Mouse (Mus musculus): ENCODE measurements around the gene Crb3. TPM values are rescaled to one million over a fixed set of nuclear protein-coding genes. Genes with fewer than 3 reads are reported as not detected.

The Crb3 gene
- polyA plus RNA-seq, 1 experiment from 2014 or later = 2.4 TPM

DNA sequence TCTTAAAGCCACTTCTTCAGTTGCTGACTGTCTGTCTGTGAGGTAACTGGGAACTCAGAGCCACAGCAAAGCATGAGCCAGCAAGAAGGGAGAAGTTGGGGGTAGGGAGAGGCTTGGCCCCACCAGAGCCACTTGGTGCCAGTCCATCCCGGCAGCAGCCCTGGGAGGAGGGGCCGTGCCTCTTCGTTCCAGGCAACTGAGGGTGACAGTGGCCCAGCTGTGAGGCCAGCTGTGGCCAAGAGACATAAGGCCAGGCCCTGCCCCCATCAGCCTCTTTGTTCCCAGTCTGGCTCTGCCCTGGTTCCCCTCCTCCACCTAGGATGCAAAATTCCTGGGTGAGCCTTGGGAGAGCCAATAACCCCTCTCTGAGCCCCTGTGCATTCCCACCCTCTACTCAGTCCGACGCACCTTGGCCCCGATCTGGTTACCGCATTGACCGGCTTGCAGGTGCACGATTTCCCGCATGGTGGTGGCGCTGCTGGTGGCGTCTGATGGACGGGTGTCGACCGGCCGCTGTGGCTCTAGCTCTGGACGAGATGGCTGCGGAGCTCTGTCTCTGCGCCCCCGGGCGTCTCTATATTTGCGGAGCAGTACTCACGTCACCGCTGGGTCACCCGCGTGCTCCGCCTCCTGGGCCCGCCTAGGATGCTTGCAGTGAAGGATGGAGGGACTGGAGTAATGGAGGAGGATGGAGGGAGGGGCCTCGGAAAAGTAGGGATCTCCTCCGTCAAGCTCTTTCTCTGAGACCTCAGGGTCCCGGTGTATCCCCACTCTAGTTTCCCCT lies 28.3 kb downstream of the Crb3 start, which contains the start of gene Tubb4a:
Gene Tubb4a, minus strand, starts transcription at position 734 of the 784 bp plus-strand sequence.
- H3K36me3 ChIP-seq = no peaks in the 10 kb centered on the region
- peaks cover 49% of the 10 kb centered on the region for H3K27me3 ChIP-seq
- H3K9me3 ChIP-seq = no peaks in the 10 kb centered on the region
- no peak within 1 kb of the TSS for H3K27ac ChIP-seq
- peak; percentile 61; the same call in 1 of the 2 replicates for ATAC-seq (ENCODE audit: insufficient number of reproducible peaks, insufficient read depth, low FRiP score, low TSS enrichment, low read depth)
- H3K4me1 ChIP-seq (replicated peaks) = peaks cover 7% of the 10 kb centered on the region; the same call in 1 of the 2 replicates
- WGBS = 1% methylated on average over 31 of the region's 31 CpGs
- H3K4me2 ChIP-seq = peak within 1 kb of the TSS; percentile 63
- peak within 1 kb of the TSS; percentile 42 for H3K4me3 ChIP-seq (replicated peaks)
- peak within 1 kb of the TSS; percentile 50 for H3K9ac ChIP-seq (replicated peaks)

DNA sequence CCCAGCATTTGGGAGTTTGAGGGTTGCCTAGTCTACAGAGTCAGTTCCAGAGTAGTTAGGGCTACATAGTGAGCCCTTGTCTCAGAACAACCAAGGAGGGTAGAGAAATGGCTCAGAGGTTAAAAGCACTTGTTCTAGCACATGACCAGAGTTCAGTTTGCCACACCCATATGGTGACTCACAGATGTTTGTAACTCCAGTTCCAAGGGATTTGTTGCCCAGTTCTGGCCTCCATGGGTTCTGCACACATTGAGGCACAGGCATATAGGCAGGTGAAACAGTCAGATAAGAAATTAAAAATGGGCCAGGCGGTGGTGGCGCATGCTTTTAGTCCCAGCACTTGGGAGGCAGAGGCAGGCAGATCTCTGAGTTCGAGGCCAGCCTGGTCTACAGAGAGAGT lies 35.3 kb downstream of the Crb3 start:
- Histone ChIP-seq H3K4me1 (replicated peaks) (peaks cover 10% of the 10 kb centered on the region; the same call in 1 of the 2 replicates), H3K27ac (no peak overlapping the region), H3K4me3 (replicated peaks) (no peak overlapping the region), H3K4me2 (no peak overlapping the region), H3K9ac (replicated peaks) (no peak overlapping the region), H3K36me3 (no peaks in the 10 kb centered on the region), H3K27me3 (peaks cover 28% of the 10 kb centered on the region), H3K9me3 (no peaks in the 10 kb centered on the region)
- ATAC-seq (ENCODE audit: insufficient number of reproducible peaks, insufficient read depth, low FRiP score, low TSS enrichment, low read depth) = no peak
- 95% methylated on average over 3 of the region's 3 CpGs for WGBS

DNA sequence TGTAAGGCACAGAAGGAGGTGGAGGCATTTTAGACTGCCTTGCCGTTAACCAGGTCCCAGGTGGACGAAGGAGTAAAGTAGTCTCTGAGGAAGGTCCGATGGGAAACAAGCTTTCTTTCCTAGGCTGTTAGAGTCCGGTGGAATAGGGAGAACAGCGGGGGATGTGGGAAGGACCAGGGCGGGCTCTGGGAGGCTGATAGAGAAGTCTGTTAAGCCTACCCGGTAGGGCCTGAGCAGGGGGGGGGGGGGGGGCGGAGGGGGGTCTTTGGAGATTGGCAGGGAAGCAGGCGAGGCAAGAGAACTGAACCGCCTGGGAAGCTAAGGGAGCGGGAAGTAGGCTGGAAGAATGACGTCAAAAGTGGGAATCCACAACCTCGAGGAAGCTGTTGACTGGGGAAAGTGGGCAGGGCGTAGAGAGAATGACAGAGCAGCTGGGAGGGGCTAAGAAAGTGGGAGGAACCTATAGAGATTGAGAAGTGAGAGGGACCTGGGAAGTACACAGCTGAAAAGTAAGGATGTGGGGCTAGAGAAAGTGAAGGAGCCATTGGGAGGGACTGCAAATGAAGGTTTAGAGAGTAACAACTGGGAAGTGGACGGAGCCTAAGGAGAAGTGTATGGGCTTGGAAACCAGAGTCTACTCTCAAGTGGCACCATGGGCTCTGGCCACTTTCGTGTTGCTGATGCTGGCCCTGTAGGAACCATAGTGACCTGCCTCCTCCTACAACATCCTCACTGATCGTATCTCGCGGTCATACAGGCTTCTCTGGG lies 37.1 kb downstream of the Crb3 start:
- Histone ChIP-seq H3K27me3 (peaks cover 22% of the 10 kb centered on the region), H3K4me2 (peak overlapping the region; percentile 50), H3K9me3 (no peaks in the 10 kb centered on the region), H3K27ac (no peak overlapping the region), H3K4me3 (replicated peaks) (peak overlapping the region; percentile 16), H3K9ac (replicated peaks) (no peak overlapping the region), H3K36me3 (no peaks in the 10 kb centered on the region), H3K4me1 (replicated peaks) (peaks cover 10% of the 10 kb centered on the region; the same call in 1 of the 2 replicates)
- peak; percentile 76 for ATAC-seq (ENCODE audit: insufficient number of reproducible peaks, insufficient read depth, low FRiP score, low TSS enrichment, low read depth)
- 2% methylated on average over 18 of the region's 19 CpGs for WGBS

DNA sequence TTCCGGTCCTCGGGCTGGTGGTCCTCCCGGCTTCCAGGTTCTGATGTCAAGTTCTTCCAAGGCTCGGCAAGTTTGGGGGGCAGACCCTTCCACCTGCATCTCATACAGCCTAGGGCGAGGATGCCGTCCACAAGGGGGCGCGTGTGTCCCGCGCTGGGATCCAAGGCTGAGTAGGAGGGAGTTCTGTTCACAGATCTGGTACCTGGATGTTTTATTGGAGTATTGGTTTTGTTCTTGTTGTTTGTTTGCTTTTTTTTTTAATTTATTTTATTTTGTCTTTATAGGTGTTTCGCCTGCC lies 37.7 kb downstream of the Crb3 start:
- no peak overlapping the region for H3K27ac ChIP-seq
- under 1% methylated on average over 11 of the region's 11 CpGs for WGBS
- H3K4me1 ChIP-seq (replicated peaks) = peaks cover 10% of the 10 kb centered on the region; the same call in 1 of the 2 replicates
- ATAC-seq (ENCODE audit: insufficient number of reproducible peaks, insufficient read depth, low FRiP score, low TSS enrichment, low read depth) = peak; percentile 73
- peaks cover 22% of the 10 kb centered on the region for H3K27me3 ChIP-seq
- H3K4me2 ChIP-seq = peak overlapping the region; percentile 50
- H3K36me3 ChIP-seq = no peaks in the 10 kb centered on the region
- no peaks in the 10 kb centered on the region for H3K9me3 ChIP-seq
- 0 out of 2 replicates have a peak overlapping the region, but pooled peaks have one; percentile 16 for H3K4me3 ChIP-seq (replicated peaks)
- no peak overlapping the region for H3K9ac ChIP-seq (replicated peaks)

DNA sequence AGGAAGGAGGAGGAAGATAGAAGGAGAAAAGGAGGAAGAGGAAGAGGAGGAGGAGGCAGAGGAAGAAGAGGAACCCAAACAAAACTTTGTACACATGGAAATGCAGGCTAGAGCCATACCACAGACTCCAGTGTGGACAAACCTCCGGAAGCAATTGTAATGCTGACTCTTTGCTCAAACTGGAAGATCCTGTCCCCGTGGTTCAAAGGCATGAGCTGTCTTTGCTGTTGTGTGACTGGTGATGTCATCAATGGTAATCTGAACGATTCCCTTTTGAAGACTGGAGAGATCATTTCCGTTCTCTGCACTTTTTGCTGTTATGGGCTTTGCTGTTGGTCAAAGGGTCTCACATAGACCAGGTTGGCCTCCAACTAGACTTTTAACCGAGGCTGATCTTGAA lies 39.4 kb downstream of the Crb3 start:
- H3K36me3 ChIP-seq = no peaks in the 10 kb centered on the region
- H3K4me1 ChIP-seq (replicated peaks) = peaks cover 10% of the 10 kb centered on the region; the same call in 1 of the 2 replicates
- no peak overlapping the region for H3K4me2 ChIP-seq
- peaks cover 22% of the 10 kb centered on the region for H3K27me3 ChIP-seq
- ATAC-seq (ENCODE audit: insufficient number of reproducible peaks, insufficient read depth, low FRiP score, low TSS enrichment, low read depth) = no peak
- no peak overlapping the region for H3K27ac ChIP-seq
- no peak overlapping the region for H3K4me3 ChIP-seq (replicated peaks)
- no peaks in the 10 kb centered on the region for H3K9me3 ChIP-seq
- no peak overlapping the region for H3K9ac ChIP-seq (replicated peaks)
- 86% methylated on average over 5 of the region's 5 CpGs for WGBS

DNA sequence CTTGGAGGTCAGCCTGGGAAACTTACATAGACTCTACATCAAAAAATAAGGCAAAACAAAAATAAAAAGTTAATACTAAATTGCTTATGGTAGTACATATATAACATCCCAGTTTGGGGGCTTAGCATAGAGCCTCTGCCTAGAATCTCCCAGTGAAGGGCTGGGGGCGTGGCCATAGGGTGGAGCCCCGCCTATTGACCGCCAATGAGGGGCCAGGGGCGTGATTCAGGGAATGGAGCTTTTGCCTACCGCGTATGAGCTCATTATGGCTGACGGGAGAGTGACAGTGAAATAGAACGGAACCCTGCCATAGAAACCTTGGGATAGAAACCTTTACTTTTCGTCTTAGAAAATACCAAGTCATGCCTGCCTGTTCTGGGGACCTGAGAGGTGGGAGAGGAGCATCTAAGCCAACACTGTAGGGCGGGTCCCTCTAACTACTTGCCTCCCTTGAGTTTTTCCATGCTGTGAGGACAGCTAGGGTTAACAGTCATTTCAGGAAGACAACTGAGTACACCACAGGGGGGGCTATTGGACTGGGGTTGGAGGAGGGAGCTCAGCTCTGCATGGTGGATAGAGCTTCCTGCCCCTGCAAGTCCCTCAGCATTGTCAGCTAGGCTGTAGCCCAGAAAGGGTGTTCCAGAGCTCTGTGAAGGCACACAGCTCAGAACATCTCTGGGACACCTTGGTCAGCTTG lies 40.9 kb downstream of the Crb3 start:
- ATAC-seq (ENCODE audit: insufficient number of reproducible peaks, insufficient read depth, low FRiP score, low TSS enrichment, low read depth) = no peak
- Histone ChIP-seq H3K27me3 (peaks cover 18% of the 10 kb centered on the region), H3K4me2 (no peak overlapping the region), H3K4me1 (replicated peaks) (peaks cover 16% of the 10 kb centered on the region), H3K4me3 (replicated peaks) (no peak overlapping the region), H3K9ac (replicated peaks) (no peak overlapping the region), H3K36me3 (no peaks in the 10 kb centered on the region), H3K9me3 (no peaks in the 10 kb centered on the region), H3K27ac (no peak overlapping the region)
- 13% methylated on average over 10 of the region's 10 CpGs for WGBS

DNA sequence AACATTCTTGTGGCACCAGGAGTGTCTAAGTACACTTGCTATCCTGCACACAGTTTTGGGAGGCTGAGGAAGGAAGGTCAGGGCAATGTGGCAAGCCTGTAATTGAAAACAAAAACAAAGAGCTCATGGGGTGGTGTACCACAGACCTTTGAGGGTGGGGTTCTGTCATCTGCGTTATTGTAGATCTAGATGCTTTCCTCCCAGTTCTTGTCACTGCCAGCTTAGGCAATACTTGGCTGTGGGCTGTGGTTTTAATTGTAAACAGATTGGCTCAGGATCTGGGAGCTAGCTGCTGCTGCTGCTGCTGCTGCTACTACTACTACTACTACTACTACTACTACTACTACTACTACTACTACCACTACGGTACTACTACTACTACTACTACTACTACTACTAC lies 43.4 kb downstream of the Crb3 start:
- Histone ChIP-seq H3K4me1 (replicated peaks) (peaks cover 21% of the 10 kb centered on the region), H3K9me3 (no peaks in the 10 kb centered on the region), H3K36me3 (0 out of 2 replicates have a peak, but pooled peaks cover 2% of the 10 kb centered on the region), H3K4me2 (no peak overlapping the region), H3K27me3 (no peaks in the 10 kb centered on the region), H3K9ac (replicated peaks) (no peak overlapping the region), H3K27ac (no peak overlapping the region), H3K4me3 (replicated peaks) (no peak overlapping the region)
- WGBS = 77% methylated on average over 2 of the region's 2 CpGs
- ATAC-seq (ENCODE audit: insufficient number of reproducible peaks, insufficient read depth, low FRiP score, low TSS enrichment, low read depth) = no peak

DNA sequence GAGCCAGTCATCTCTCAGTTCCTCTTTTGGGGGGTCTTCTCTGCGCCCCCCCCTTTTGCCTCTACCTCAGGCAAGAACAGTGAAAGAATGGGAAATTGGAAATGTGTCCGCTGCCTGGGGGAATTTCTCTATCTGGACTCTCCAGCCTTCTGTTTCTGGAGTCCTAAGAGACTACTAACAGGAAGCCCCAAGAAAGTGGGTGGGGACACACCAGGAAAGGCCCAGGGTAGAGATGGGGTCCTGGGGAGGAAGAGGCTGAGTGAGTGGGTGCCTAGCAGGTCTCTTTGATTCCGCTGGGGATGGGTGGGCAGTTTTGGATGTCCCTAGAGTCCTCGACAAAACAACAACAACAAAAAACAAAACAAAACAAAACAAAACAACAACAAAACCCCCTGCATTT lies 45.6 kb downstream of the Crb3 start:
- ATAC-seq (ENCODE audit: insufficient number of reproducible peaks, insufficient read depth, low FRiP score, low TSS enrichment, low read depth) = no peak
- 0 out of 2 replicates have a peak, but pooled peaks cover 4% of the 10 kb centered on the region for H3K36me3 ChIP-seq
- H3K9ac ChIP-seq (replicated peaks) = 0 out of 2 replicates have a peak overlapping the region, but pooled peaks have one; percentile 83
- 44% methylated on average over 4 of the region's 4 CpGs for WGBS
- peak overlapping the region; percentile 4; the same call in 1 of the 2 replicates for H3K27ac ChIP-seq
- no peaks in the 10 kb centered on the region for H3K27me3 ChIP-seq
- no peaks in the 10 kb centered on the region for H3K9me3 ChIP-seq
- peaks cover 22% of the 10 kb centered on the region for H3K4me1 ChIP-seq (replicated peaks)
- peak overlapping the region; percentile 75 for H3K4me2 ChIP-seq
- H3K4me3 ChIP-seq (replicated peaks) = peak overlapping the region; percentile 66

DNA sequence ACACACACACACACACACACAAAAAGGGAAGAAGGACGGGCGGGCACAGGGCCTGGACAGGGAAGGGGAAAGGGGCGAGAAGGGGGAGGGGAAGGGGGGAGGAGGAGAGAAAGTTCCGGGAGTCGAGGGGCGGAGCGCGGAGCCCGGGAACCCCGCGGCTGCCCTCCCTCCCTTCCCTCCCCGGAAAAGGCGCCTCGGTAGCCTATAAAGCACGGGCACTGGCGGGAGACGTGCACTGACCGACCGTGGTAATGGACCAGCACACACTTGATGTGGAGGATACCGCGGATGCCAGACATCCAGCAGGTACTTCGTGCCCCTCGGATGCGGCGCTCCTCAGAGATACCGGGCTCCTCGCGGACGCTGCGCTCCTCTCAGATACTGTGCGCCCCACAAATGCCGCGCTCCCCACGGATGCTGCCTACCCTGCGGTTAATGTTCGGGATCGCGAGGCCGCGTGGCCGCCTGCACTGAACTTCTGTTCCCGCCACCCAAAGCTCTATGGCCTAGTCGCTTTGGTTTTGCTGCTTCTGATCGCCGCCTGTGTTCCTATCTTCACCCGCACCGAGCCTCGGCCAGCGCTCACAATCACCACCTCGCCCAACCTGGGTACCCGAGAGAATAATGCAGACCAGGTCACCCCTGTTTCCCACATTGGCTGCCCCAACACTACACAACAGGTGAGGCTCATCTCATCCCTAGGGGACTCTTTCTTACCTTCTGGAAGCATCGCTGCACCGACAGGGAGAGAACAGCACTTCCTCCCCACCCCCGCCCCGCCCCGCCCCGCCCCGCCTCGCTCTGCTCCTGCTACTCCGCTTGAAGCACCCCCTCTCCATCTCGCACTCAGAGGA lies 46.5 kb downstream of the Crb3 start, which contains the start of gene Tnfsf9:
Gene Tnfsf9, plus strand, starts transcription at position 145 of the 854 bp plus-strand sequence.
- H3K4me1 ChIP-seq (replicated peaks) = peaks cover 22% of the 10 kb centered on the region
- H3K9me3 ChIP-seq = no peaks in the 10 kb centered on the region

DNA sequence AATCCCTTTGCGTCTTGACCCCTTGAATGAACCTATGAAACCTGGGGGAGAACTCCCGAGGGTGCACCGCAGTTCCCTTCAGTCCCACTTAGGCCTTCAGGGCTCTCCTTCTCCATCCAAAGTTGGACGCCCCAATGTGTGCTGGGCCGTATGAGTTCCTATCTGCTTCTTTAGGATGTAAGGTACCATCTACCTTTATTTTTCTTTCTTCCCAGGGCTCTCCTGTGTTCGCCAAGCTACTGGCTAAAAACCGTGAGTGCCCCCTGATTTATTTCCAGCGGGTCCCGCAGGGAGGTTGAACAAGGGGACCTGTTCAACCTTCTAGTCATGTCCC lies 47.1 kb downstream of the Crb3 start:
- Histone ChIP-seq H3K4me2 (peak overlapping the region; percentile 75), H3K36me3 (0 out of 2 replicates have a peak, but pooled peaks cover 4% of the 10 kb centered on the region), H3K27ac (no peak overlapping the region), H3K27me3 (no peaks in the 10 kb centered on the region), H3K4me3 (replicated peaks) (peak overlapping the region; percentile 66), H3K9ac (replicated peaks) (peak overlapping the region; percentile 83), H3K4me1 (replicated peaks) (peaks cover 22% of the 10 kb centered on the region), H3K9me3 (no peaks in the 10 kb centered on the region)
- no peak for ATAC-seq (ENCODE audit: insufficient number of reproducible peaks, insufficient read depth, low FRiP score, low TSS enrichment, low read depth)
- 9% methylated on average over 9 of the region's 9 CpGs for WGBS

More for the DNA sequence above, 46.5 kb downstream of the Crb3 start, which contains the start of gene Tnfsf9:
- H3K4me3 ChIP-seq (replicated peaks) = peak within 1 kb of the TSS; percentile 66
- 1% methylated on average over 59 of the region's 61 CpGs for WGBS
- H3K4me2 ChIP-seq = peak within 1 kb of the TSS; percentile 75
- H3K27me3 ChIP-seq = no peaks in the 10 kb centered on the region
- 0 out of 2 replicates have a peak, but pooled peaks cover 4% of the 10 kb centered on the region for H3K36me3 ChIP-seq
- H3K27ac ChIP-seq = peak within 1 kb of the TSS; percentile 74
- peak; percentile 69 for ATAC-seq (ENCODE audit: insufficient number of reproducible peaks, insufficient read depth, low FRiP score, low TSS enrichment, low read depth)
- H3K9ac ChIP-seq (replicated peaks) = peak within 1 kb of the TSS; percentile 83

Measured in limb, embryonic 12.5 days (tissue).